ENCODE assay signal across 26 mouse cellular contexts in the genomic region with DNA sequence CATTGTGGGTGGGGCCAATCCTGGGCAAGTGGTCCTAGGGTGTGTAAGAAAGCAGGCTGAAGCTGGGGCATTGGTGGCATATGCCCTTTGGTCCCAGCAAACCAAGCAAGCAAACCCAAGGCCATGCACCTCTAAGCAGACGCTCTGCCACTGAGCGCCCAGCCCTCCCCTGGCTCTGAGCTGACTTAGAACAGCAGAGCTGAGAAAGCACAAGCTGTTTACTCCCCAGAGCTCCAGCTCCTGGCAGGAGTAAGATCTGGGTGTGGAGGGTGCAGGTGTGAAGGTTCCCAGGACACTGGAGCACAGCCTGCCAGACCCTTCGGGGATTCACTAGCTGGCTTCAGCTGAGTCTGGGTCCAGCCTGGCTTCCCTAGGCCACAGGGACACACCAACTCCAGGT. TPM values are rescaled to one million over a fixed set of nuclear protein-coding genes. Genes with fewer than 3 reads are reported as not detected.
"Had no signal": no experiment of that assay in that cellular context is flagged by ENCODE, and none has a peak within 500 bp of the region (broad histone marks: within the 10 kb centered on the region; RNA-seq: fewer than 3 reads in every experiment).

No protein-coding gene starts in this region.

- H3K9me3 ChIP-seq: limb, embryonic 10.5 days; limb, embryonic 13.5 days; liver, embryonic 12.5 days; liver, embryonic 15.5 days; lung, embryonic 15.5 days; midbrain, embryonic 10.5 days; midbrain, embryonic 13.5 days had no signal

- H3K36me3 ChIP-seq: limb, embryonic 10.5 days; limb, embryonic 13.5 days; liver, embryonic 12.5 days; liver, embryonic 15.5 days; lung, embryonic 15.5 days; midbrain, embryonic 10.5 days; midbrain, embryonic 13.5 days had no signal

- H3K27me3 ChIP-seq: limb, embryonic 13.5 days; liver, embryonic 15.5 days; lung, embryonic 15.5 days; midbrain, embryonic 13.5 days had no signal

- H3K4me1 ChIP-seq: liver, embryonic 15.5 days; lung, embryonic 15.5 days; midbrain, embryonic 10.5 days had no signal

- ATAC-seq: liver, embryonic 12.5 days; midbrain, embryonic 13.5 days; midbrain, embryonic 16.5 days had no signal

- H3K9ac ChIP-seq: limb, embryonic 13.5 days; liver, embryonic 12.5 days; liver, embryonic 15.5 days; lung, embryonic 15.5 days; midbrain, embryonic 13.5 days had no signal

- H3K4me3 ChIP-seq: limb, embryonic 10.5 days; limb, embryonic 13.5 days; liver, embryonic 12.5 days; liver, embryonic 15.5 days; lung, embryonic 15.5 days; megakaryocyte, embryonic 14.5 days; midbrain, embryonic 10.5 days; midbrain, embryonic 13.5 days; myocyte had no signal

- DNase-seq: kidney, adult 18-20 months; kidney, adult 9 months; kidney, postnatal 14 days; kidney, postnatal 4 days; liver; lung, adult 18-20 months; lung, postnatal 10 days; lung, postnatal 36 days; right cerebral cortex, postnatal 14 days; right cerebral cortex, postnatal 4 days; thymus, postnatal 4 days had no signal

- H3K27ac ChIP-seq: limb, embryonic 10.5 days; limb, embryonic 13.5 days; liver, embryonic 12.5 days; liver, embryonic 15.5 days; lung, embryonic 15.5 days; midbrain, embryonic 10.5 days; midbrain, embryonic 13.5 days had no signal

- H3K4me2 ChIP-seq: limb, embryonic 13.5 days; liver, embryonic 12.5 days; liver, embryonic 15.5 days; lung, embryonic 15.5 days; midbrain, embryonic 13.5 days had no signal

RNA-seq across cellular contexts. Expression of a gene that starts 15.7 kb away (rescaled TPM):
- total RNA-seq: layer of hippocampus, postnatal 14 days; monocyte, adult 5-6 weeks had no signal
- polyA plus RNA-seq: liver, embryonic 12.5 days; liver, embryonic 15.5 days; neural tube, embryonic 11.5 days had no signal

RNA-seq across cellular contexts. Expression of a gene that starts 53.8 kb away (rescaled TPM):
- total RNA-seq: left cerebral cortex, postnatal 14 days; monocyte, adult 5-6 weeks had no signal
- polyA plus RNA-seq: kidney, embryonic 16.5 days; limb, embryonic 10.5 days; limb, embryonic 13.5 days; liver, embryonic 15.5 days; lung, embryonic 15.5 days; myocyte; neural tube, embryonic 11.5 days had no signal
